Mouse (Mus musculus): Measurements from ENCODE around the gene Polr1e. TPM values are rescaled to one million over a fixed set of nuclear protein-coding genes. Genes with fewer than 3 reads are reported as not detected.
"Not testable (repeated sequence)": the region's sequence is repeated elsewhere in the genome, so short reads cannot be mapped to it uniquely, and the experiment has no call there.

The Polr1e gene
- polyA plus RNA-seq, 1 experiment from 2014 or later = 73.8 TPM

DNA sequence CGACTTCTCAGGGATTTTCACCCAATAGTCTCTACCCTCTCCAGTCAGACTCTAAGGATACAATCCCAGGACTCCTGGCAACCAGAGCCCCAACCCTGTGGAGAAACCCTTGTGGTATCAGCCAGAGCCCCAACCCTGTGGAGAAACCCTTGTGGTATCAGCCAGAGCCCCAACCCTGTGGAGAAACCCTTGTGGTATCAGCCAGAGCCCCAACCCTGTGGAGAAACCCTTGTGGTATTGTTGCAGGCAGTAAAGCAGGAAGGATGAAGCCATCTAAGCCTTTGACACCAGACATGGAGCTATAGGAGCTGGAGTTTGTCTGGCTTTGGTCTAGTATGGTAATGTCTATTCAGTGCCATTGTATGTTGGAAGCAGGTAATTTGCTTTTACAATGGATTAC, 45.5 kb downstream of the Polr1e start:
- H3K27ac ChIP-seq; H3K9me3 ChIP-seq (replicated peaks); ATAC-seq (replicated peaks; ENCODE audit: insufficient number of reproducible peaks, insufficient read depth, low FRiP score, low read depth); H3K4me3 ChIP-seq; H3K27me3 ChIP-seq; H3K9ac ChIP-seq; H3K4me1 ChIP-seq (replicated peaks); H3K4me2 ChIP-seq: not testable (repeated sequence)
- H3K36me3 ChIP-seq = peaks cover 35% of the 10 kb centered on the region
- WGBS = 81% methylated on average over 1 of the region's 1 CpGs

DNA sequence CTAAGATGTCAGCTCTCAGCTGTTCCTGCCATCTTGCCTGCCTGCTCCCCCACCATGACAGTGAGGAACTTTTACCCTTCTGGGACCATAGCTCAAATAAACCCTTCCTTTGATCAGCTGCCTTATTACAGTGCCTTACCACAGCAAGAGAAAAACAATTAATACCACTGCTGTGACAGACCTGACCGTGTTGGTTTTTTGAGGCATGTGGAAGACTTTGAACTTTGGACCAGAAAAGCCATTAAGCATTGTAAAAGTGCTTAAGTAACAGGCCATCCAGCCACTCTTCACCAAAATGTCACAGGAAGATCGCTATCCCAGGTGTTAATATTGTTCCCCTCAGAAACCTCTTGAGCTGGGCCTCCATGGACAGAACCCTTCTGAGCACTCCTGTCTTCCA, 46.2 kb downstream of the Polr1e start:
- WGBS = 95% methylated on average over 2 of the region's 2 CpGs
- no peak for ATAC-seq (replicated peaks; ENCODE audit: insufficient number of reproducible peaks, insufficient read depth, low FRiP score, low read depth)
- Histone ChIP-seq H3K27ac (no peak overlapping the region), H3K9ac (no peak overlapping the region), H3K9me3 (replicated peaks) (no peaks in the 10 kb centered on the region), H3K4me1 (replicated peaks) (peaks cover 8% of the 10 kb centered on the region; the same call in 1 of the 2 replicates), H3K36me3 (peaks cover 28% of the 10 kb centered on the region), H3K4me2 (no peak overlapping the region), H3K27me3 (no peaks in the 10 kb centered on the region), H3K4me3 (no peak overlapping the region)

- Histone ChIP-seq H3K36me3 (peaks cover 13% of the 10 kb centered on the region), H3K9me3 (replicated peaks) (no peaks in the 10 kb centered on the region), H3K27ac (no peak overlapping the region), H3K27me3 (no peaks in the 10 kb centered on the region), H3K9ac (no peak overlapping the region), H3K4me2 (no peak overlapping the region), H3K4me3 (no peak overlapping the region), H3K4me1 (replicated peaks) (peaks cover 11% of the 10 kb centered on the region; the same call in 1 of the 2 replicates)
- no peak for ATAC-seq (replicated peaks; ENCODE audit: insufficient number of reproducible peaks, insufficient read depth, low FRiP score, low read depth)
- WGBS = 42% methylated on average over 2 of the region's 2 CpGs
These were observed 47.8 kb downstream of the Polr1e start for GRCm38 (mm10) chr4:45066036-45066730.

DNA sequence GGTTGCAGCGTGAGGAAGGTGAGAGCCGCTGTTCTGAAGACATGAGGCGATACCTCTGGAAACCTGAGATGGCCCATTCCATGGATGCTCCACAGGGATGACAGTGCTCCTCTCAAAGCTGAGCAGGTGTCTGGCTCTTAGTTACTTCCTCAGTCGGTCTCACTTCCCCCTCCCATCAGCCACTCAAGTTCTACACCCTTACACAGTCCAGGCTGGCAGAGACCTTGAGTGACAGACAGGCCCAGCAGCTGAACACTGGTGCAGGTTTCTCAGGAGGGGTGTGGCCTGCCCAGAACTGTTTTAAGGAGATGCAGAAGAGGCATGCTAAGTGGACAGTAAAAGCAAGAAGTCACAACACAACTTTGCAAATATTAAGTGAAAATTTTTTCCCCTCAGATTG, 49.4 kb downstream of the Polr1e start:
- H3K36me3 ChIP-seq = 0 out of 2 replicates have a peak, but pooled peaks cover 3% of the 10 kb centered on the region
- no peak overlapping the region for H3K4me3 ChIP-seq
- no peaks in the 10 kb centered on the region for H3K27me3 ChIP-seq
- H3K27ac ChIP-seq = no peak overlapping the region
- H3K9me3 ChIP-seq (replicated peaks) = no peaks in the 10 kb centered on the region
- ATAC-seq (replicated peaks; ENCODE audit: insufficient number of reproducible peaks, insufficient read depth, low FRiP score, low read depth) = no peak
- no peak overlapping the region for H3K9ac ChIP-seq
- H3K4me1 ChIP-seq (replicated peaks) = peaks cover 11% of the 10 kb centered on the region; the same call in 1 of the 2 replicates
- 82% methylated on average over 4 of the region's 4 CpGs for WGBS
- H3K4me2 ChIP-seq = no peak overlapping the region

DNA sequence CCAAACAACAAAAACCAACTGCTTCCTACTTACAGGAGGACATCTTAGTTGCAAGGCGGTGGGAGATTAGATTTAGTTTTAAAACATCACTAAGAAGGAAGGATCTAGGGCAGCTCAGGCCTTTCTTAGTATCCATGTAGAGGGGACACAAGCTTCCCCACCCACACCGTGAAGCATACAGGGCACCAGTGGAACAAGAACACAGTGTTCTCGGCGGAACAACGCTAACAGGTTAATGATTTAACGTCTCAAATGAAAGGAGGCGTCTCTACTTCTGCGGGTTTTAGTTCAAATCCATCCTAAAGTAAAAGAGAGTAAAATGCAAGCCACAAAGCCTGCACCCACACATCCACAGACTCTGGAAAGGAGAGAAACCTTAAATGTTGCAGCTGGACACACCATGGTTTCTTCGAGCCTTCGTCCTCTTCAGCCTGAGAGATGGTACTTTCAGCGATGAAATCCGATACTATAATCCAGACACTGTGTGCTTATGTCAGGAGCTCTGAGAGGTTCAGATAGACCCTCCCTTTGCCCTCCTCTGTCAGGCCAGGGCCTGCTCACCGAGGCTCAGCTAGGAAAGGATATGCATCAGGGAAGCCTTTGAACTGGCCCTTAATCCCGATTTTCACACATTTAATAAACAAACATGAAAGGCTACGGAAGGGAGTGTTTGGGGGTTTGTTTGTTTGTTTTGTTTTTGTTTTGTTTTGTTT, 54.0 kb downstream of the Polr1e start:
- Histone ChIP-seq H3K4me2 (no peak overlapping the region), H3K4me1 (replicated peaks) (peaks cover 11% of the 10 kb centered on the region), H3K27me3 (no peaks in the 10 kb centered on the region), H3K9me3 (replicated peaks) (no peaks in the 10 kb centered on the region), H3K36me3 (0 out of 2 replicates have a peak, but pooled peaks cover 3% of the 10 kb centered on the region), H3K9ac (no peak overlapping the region), H3K4me3 (no peak overlapping the region), H3K27ac (no peak overlapping the region)
- no peak for ATAC-seq (replicated peaks; ENCODE audit: insufficient number of reproducible peaks, insufficient read depth, low FRiP score, low read depth)
- WGBS = 72% methylated on average over 15 of the region's 15 CpGs

DNA sequence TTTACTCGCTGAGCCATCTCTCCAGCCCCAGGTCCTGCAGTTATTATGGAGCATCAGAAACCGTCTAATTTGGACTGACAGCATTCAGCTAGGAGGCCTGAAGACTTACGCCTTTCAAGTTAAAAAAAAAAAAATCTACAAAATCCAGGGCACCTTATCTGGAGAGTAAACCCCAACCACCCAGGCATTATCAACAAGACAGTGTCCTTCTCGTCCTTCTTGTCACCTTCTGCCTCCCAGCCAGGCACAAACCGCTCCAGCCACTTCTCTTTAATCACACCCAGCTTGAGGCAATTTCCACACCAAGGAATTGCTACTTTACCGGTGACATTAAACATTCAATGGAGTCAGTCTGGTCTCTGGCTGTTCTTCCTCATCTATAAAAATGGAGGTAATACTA, 55.2 kb downstream of the Polr1e start:
- no peaks in the 10 kb centered on the region for H3K9me3 ChIP-seq (replicated peaks)
- no peak overlapping the region for H3K27ac ChIP-seq
- no peaks in the 10 kb centered on the region for H3K27me3 ChIP-seq
- 0 out of 2 replicates have a peak, but pooled peaks cover 4% of the 10 kb centered on the region for H3K36me3 ChIP-seq
- no peak overlapping the region for H3K9ac ChIP-seq
- H3K4me1 ChIP-seq (replicated peaks) = peaks cover 11% of the 10 kb centered on the region
- H3K4me3 ChIP-seq = no peak overlapping the region
- no peak overlapping the region for H3K4me2 ChIP-seq
- WGBS = 63% methylated on average over 6 of the region's 6 CpGs
- ATAC-seq (replicated peaks; ENCODE audit: insufficient number of reproducible peaks, insufficient read depth, low FRiP score, low read depth) = no peak

GRCm38 (mm10) chr4:45081041-45081440, 62.7 kb downstream of the Polr1e start:
- not testable (repeated sequence) for H3K4me3 ChIP-seq; H3K36me3 ChIP-seq; ATAC-seq (replicated peaks; ENCODE audit: insufficient number of reproducible peaks, insufficient read depth, low FRiP score, low read depth); H3K27me3 ChIP-seq; H3K27ac ChIP-seq; H3K9ac ChIP-seq; H3K4me2 ChIP-seq; H3K9me3 ChIP-seq (replicated peaks)
- WGBS = 90% methylated on average over 4 of the region's 4 CpGs
- H3K4me1 ChIP-seq (replicated peaks) = peaks cover 22% of the 10 kb centered on the region

DNA sequence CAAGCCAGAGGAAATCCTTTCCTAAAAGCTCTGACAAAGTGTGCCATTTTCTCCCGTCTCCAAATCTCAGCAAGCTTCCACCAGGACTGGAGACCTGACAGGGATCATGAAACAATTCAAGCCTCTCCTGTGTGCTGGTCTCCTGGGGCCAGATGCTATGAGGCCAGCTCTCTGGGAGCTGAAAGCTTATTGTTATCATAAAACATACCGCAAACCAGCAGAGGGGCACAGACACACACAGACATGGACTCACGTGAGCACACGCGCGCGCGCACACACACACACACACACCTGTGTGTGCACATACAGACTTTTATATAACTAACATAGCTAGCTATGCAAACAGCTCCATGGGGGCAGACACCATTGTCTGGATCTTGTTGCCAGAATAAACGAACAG, 64.6 kb downstream of the Polr1e start:
- Histone ChIP-seq H3K4me3 (peak overlapping the region; percentile 98), H3K4me1 (replicated peaks) (peaks cover 22% of the 10 kb centered on the region), H3K27me3 (no peaks in the 10 kb centered on the region), H3K9ac (peak overlapping the region; percentile 33; the same call in 1 of the 2 replicates), H3K9me3 (replicated peaks) (no peaks in the 10 kb centered on the region), H3K27ac (peak overlapping the region; percentile 89), H3K4me2 (peak overlapping the region; percentile 91), H3K36me3 (peaks cover 4% of the 10 kb centered on the region; the same call in 1 of the 2 replicates)
- 65% methylated on average over 9 of the region's 9 CpGs for WGBS
- ATAC-seq (replicated peaks; ENCODE audit: insufficient number of reproducible peaks, insufficient read depth, low FRiP score, low read depth) = no peak

- Histone ChIP-seq H3K9ac (peak overlapping the region; percentile 99), H3K4me1 (replicated peaks) (peaks cover 22% of the 10 kb centered on the region), H3K9me3 (replicated peaks) (no peaks in the 10 kb centered on the region), H3K4me3 (peak overlapping the region; percentile 98), H3K27me3 (no peaks in the 10 kb centered on the region), H3K27ac (peak overlapping the region; percentile 89), H3K4me2 (peak overlapping the region; percentile 91), H3K36me3 (peaks cover 4% of the 10 kb centered on the region; the same call in 1 of the 2 replicates)
- WGBS = 2% methylated on average over 8 of the region's 8 CpGs
- ATAC-seq (replicated peaks; ENCODE audit: insufficient number of reproducible peaks, insufficient read depth, low FRiP score, low read depth) = no peak
These were observed 65.1 kb downstream of the Polr1e start for GRCm38 (mm10) chr4:45083487-45083886.

GRCm38 (mm10) chr4:45084021-45084894, 65.9 kb downstream of the Polr1e start, which contains the start of gene Fbxo10:
TSS of gene Fbxo10 (minus strand) at chr4:45084604.
- no peaks in the 10 kb centered on the region for H3K9me3 ChIP-seq (replicated peaks)

DNA sequence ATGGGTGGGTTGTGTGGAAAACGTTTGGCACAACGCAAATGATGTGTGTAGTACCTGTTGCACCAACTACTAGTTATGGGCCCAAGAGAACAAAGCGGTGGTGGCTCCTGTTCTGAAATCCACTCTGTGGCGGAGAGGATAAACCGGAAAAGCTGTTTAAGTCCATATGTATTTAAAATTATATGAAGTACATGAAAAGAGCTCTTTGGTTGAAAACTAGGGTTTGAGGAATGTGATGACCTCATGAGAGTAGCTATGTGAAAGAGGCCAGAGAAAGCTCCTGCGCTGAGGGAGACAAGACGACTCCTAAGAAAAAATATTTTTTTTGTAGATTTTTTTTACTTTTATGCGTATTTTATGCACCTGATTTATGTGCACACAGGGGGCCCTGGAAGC, 66.5 kb downstream of the Polr1e start:
- no peak for ATAC-seq (replicated peaks; ENCODE audit: insufficient number of reproducible peaks, insufficient read depth, low FRiP score, low read depth)
- H3K9me3 ChIP-seq (replicated peaks) = no peaks in the 10 kb centered on the region
- H3K4me1 ChIP-seq (replicated peaks) = peaks cover 22% of the 10 kb centered on the region
- peak overlapping the region; percentile 91 for H3K4me2 ChIP-seq
- H3K27me3 ChIP-seq = no peaks in the 10 kb centered on the region
- H3K4me3 ChIP-seq = peak overlapping the region; percentile 98
- H3K9ac ChIP-seq = 0 out of 2 replicates have a peak overlapping the region, but pooled peaks have one; percentile 31
- WGBS = 38% methylated on average over 8 of the region's 8 CpGs
- H3K36me3 ChIP-seq = no peaks in the 10 kb centered on the region
- peak overlapping the region; percentile 80 for H3K27ac ChIP-seq

More at GRCm38 (mm10) chr4:45084021-45084894, 65.9 kb downstream of the Polr1e start, which contains the start of gene Fbxo10:
- WGBS = under 1% methylated on average over 77 of the region's 77 CpGs
- ATAC-seq (replicated peaks; ENCODE audit: insufficient number of reproducible peaks, insufficient read depth, low FRiP score, low read depth) = peak; percentile 93
- H3K36me3 ChIP-seq = no peaks in the 10 kb centered on the region
- H3K9ac ChIP-seq = peak within 1 kb of the TSS; percentile 99
- peak within 1 kb of the TSS; percentile 98 for H3K4me3 ChIP-seq
- H3K27me3 ChIP-seq = no peaks in the 10 kb centered on the region
- H3K4me2 ChIP-seq = peak within 1 kb of the TSS; percentile 91
- H3K27ac ChIP-seq = peak within 1 kb of the TSS; percentile 89
- peaks cover 22% of the 10 kb centered on the region for H3K4me1 ChIP-seq (replicated peaks)
